Mouse (Mus musculus) adrenal gland, adult 18-20 months (tissue): ENCODE measurements at regions not wholly inside any gene's neighbourhood (a gene's known extent, or its start where the extent isn't known, plus 50 kb on each side); places are given as distances from the start of the nearest gene placed in this dataset.

Experiments
- DNase-seq, 2 experiments: peaks; one replicate each; pipeline ENCODE4 v3.0.0; 2021 to 2022; ENCODE audit warnings: low spot score in 2 of 2

- peak; percentile 41 to 51 for DNase-seq
Measured at GRCm38 (mm10) chr16:5467587-5467986, 211.8 kb upstream of the Eef2kmt start.

- DNase-seq: no peak
Measured at GRCm38 (mm10) chr16:5466760-5467159, 211.0 kb upstream of the Eef2kmt start.

DNA sequence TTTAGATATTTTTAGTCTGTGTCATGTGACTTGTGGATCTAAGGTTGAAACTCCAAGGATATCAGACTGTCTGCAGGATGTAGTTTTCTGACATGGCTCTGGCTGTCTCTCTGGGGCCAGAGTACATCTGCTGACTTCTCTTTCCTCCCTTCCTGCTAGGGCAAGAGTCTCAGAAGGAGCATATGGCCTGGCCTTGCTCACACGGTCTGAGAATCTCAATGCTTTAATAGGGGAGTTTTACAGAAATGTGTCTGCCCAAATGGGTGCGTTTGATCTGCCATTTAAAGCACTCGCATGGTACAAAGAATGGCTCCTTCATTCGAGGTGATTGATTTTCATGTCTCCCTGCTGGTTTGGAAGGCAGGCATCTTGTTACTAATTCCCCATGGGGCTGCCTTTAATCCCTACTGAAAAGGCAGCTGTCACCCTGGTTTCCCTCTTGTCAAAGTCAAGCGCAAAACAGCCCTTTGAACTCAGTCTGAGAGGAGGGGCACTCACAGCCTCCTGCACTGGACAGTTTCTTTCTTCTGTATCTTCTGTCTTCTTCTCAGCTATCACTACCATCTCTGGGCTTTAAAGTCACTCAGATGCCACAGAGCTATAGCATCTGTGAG is 199.7 kb upstream of the Eef2kmt start:
- no peak for DNase-seq

GRCm38 (mm10) chr16:5454243-5454642 is 198.5 kb upstream of the Eef2kmt start:
- no peak for DNase-seq

DNA sequence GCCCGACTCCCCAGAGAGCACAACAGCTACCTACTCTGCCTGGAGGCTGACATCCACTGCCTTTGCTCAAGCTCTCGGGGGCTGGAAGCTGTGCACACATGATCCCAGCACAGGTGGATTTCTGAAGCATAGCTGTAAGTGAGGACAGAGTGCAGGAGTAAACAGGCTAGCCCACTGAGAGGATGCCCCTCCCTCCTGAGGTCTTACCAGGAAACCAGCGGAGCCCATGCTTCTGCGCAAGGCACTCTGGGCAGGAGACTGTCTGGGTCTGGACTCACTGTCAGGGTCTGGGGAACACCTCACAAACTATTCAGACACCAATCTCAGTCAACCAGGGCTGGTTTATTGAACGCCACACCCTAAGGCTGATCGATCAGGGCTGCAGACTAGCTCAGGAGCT is 197.2 kb upstream of the Eef2kmt start:
- DNase-seq: no peak

DNA sequence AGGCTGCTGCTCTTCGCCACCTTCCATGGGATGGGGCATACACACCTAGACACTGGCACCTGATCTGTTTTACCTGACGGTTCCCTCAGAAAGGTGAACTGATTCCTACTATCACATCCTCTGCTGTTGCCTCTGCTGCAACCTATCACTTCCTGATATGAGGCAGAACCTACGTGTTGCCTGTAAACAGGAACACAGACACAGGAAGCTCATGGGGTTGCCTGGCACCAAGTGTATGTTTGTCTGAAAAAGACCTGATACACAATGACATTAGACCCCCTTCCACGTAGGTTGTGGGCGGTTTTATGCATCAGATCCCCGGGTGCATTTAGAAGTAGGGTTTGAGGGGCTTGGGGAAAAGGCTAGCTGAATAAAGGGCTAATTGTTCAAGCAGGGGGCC is 190.0 kb upstream of the Eef2kmt start:
- no peak for DNase-seq

DNA sequence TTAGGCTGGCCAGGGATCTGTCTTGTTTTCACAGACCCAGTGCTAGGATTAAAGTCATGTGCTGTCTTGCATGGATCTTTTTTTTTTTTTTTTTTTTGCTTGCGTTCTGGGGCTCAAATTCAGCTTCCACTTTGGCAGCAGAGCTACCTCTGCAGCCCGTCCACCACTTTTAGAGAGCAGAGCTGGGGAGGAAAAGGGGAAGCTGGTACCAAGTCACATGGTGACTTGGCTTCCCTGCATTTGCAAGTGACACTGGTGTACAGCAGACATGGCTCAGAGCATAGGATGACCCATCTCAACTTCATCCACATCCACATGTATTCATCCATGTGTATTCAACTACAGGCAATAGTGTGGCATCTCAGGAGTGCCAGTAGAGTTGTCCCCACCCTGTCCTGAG is 189.0 kb upstream of the Eef2kmt start:
- DNase-seq: no peak

GRCm38 (mm10) chr16:5439717-5440116 is 183.9 kb upstream of the Eef2kmt start:
- DNase-seq: no peak

GRCm38 (mm10) chr16:5438405-5438804 is 182.6 kb upstream of the Eef2kmt start:
- no peak for DNase-seq

DNA sequence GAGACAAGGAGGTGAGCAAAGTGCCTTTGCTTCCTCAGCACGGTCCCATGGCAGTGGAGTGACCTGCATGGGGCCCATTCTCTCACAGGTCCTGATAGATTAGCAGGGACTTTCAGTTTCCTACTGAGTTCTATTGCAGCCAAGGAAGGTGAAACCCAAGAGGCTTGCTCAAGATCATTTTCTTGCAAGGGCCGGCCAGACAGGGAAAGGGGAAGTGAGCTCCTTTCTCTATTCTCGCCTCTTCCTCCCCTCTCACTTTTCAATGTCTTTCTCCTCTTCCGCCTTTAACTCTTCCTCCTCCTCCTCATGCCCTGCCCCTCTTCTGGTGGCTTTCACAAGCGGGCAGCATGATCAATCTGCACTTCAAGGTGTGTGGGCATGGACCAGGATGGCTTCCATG is 175.9 kb upstream of the Eef2kmt start:
- no peak for DNase-seq

- no peak for DNase-seq
Measured at GRCm38 (mm10) chr16:5431111-5431510, 175.3 kb upstream of the Eef2kmt start.

DNA sequence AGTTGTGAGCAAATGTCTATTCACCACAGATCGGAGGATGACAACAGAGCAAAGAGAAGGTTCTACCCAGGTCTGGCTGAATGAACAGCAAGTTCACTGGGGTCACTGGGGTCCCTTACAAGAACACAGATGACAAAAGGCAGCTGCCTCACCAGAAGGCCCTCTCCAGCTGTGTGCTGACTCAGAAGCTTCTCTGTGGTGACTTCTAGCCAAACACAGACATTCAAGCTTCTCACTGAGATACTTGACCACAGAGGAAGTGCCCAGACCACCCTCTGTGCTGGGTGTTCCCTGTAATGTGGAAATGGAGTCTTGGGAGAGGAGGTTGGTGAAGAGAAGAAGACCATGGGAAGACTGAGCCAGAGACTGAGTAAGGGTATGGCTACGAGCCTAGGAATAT is 173.7 kb upstream of the Eef2kmt start:
- no peak for DNase-seq

GRCm38 (mm10) chr16:5425908-5426307 is 170.1 kb upstream of the Eef2kmt start:
- DNase-seq: no peak

DNA sequence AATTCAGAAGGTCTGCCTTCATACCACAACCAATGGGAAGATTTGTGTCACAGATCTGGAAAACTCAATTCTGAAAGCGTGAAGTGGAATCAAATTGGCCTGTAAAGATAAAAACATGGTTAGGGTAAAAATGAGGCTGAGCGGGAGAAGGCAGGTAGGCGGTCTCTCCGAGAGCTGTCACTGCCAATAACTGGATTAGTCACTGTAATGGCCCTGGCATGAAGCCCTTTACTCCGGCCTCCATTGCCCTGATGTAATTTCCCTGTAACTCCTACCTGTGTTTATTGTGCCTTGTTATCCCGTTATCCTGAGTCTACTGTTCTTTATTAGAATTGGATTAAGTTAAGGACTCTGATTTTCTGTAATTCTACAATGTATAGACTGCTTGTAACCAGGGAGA is 166.3 kb upstream of the Eef2kmt start:
- no peak for DNase-seq

GRCm38 (mm10) chr16:5421591-5421990 is 165.8 kb upstream of the Eef2kmt start:
- DNase-seq: no peak

DNA sequence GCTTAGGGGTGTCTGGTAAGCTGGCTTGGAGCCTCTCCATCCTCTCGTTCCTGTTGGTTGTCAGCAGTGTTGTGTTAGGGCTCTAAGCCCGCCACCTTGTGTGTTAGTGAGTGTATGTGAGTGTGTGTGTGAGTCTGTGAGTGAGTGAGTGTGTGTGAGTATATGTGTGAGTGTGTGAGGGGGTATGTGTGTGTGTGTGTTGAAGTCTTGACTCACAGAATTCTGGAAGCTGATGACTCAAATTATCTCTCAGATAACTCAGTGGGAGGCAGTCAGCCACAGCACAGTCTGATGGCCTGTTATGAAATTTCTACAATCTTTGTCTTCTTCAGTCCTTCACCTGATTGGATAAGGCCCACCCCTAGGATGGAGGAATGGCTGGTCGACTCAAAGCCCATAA is 163.7 kb upstream of the Eef2kmt start:
- no peak for DNase-seq

DNA sequence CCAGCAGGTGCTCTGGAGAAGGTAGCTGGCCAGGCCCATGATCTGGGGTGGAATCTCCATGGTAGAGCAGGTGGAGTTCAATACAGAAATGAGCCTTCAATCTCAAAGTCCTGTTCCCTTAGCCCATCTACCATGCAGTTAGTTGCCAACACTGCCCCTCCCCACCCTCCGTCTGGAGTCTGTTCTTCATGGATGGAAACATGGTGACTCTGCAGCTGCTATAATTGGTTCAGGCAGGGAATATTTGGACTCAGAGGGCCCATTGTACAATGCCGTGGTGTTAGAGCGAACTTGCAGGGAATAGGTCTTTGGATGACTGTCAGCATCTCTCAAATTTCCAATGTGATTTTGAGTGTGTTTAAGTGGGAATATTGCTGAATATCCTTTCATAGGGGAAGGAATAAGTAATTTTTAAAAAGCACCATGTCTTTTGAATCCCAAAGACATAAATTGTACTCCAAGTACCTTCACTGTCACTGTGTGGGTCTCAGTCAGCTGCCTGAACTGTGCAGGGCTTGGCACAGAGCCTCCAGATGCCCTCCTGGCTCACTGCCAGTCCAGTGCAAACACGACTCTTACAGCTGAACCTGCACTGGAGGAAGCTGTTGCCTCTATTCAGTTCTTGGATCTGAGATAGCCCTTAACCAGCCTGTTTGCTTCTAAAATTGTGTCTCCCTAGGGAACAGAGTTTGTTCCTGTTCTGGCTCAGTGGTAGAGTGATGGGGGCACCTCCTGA is 162.8 kb upstream of the Eef2kmt start:
- DNase-seq: no peak

GRCm38 (mm10) chr16:5415310-5415709 is 159.5 kb upstream of the Eef2kmt start:
- DNase-seq: no peak

DNA sequence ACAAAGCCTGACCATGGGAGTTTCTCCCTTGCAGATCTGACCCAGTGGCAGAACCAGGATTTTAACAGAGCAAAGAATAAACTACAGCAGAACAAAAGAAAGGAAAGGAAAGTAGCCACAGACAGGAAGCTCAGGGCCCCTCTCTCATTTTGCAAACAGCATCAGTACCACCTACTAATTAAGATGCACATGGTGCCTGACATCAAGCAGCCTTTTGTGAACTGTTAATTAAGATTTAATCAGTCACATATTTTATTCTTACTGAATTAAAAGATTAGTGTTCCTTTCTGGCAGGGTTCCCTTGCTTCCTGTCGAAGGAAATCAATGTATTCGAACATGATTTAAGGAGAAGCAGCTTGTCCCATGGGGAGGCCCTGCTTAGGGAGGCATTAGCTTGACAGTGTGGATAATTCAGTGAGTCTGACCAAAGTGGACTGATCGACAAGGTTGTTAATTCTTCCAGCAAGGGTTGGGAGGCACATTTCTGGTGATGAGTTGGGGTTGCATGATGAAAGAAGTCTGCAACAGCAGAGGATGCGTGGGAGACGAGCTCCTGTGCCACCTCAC is 156.1 kb upstream of the Eef2kmt start:
- no peak for DNase-seq

DNA sequence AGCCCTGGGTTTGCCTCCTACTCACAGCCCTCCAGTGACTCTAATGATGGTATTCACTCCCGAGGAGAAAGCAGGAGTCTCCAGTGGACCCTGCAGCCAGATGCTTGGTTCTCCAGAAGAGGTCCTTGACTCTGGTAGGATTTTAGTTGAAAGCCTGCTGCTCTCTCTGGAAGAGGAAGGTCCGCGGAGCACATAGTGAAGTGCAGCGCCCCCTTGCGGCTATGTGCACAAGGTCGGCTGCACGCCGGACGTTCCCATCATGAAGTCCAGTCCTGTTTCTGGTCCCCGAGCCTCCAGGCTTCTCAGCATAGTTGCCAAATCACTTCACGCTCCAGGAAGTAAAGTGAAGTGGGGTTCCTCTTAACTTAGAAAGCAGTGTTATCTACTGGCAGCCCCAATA is 150.9 kb upstream of the Eef2kmt start:
- DNase-seq: peak; percentile 76 to 80

GRCm38 (mm10) chr16:5393336-5393735 is 137.6 kb upstream of the Eef2kmt start:
- no peak for DNase-seq

- peak in 1 of 2 experiments; percentile 8 for DNase-seq
Measured at GRCm38 (mm10) chr16:5382930-5383329, 127.1 kb upstream of the Eef2kmt start.
